Mouse (Mus musculus) layer of hippocampus, adult 2 months (tissue): ENCODE measurements at regions not wholly inside any gene's neighbourhood (a gene's known extent, or its start where the extent isn't known, plus 50 kb on each side); places are given as distances from the start of the nearest gene placed in this dataset.

ENCODE experiments used
- DNase-seq, 2 experiments: peaks; one replicate each; pipeline ENCODE4 v3.0.0; 2022; ENCODE audit warnings: low spot score in 2 of 2
- H3K27ac ChIP-seq: fragments of 200-600 bp; 2 replicates; pipeline ENCODE4 v1.8.1; 2022
- H3K4me3 ChIP-seq: fragments of 200-600 bp; 2 replicates; pipeline ENCODE4 v1.8.1; 2022; ENCODE audit warnings: mild to moderate bottlenecking
- CTCF ChIP-seq: fragments of 200-600 bp; conservative IDR thresholded peaks from 2 replicates; pipeline ENCODE4 v1.8.1; 2022; ENCODE audit warnings: antibody characterized with exemption, mild to moderate bottlenecking, moderate library complexity

DNA sequence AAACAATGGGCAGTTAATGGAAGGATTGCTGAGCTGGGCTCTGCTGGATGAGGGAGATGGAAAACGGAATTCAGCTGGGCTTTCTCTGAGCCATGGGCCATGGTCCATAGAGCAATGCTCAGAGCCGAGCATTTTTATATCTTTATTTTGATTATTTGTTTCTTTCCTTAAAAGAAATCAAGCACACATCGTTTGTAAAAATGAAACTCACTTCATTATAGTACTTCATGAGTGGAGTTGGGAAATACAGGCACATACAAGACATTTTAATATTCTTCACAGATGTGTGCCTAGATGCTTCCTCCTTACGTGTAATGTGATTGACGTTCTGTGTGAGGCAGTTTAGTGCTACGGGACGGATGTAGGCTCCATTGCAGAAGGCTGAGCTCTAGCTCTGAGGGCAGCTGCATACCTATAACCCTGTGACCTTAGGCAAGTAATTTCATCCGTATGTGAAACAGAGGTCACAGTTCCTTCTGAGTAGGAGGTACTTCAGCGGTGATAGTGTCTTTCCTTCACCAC lies 172.6 kb upstream of the Nr2f2 start:
- Histone ChIP-seq H3K4me3 (no peak overlapping the region), H3K27ac (no peak overlapping the region)
- no peak for DNase-seq
- no peak for TF ChIP-seq CTCF

- TF ChIP-seq CTCF: no peak
- no peak for DNase-seq
These were observed 169.5 kb upstream of the Nr2f2 start for GRCm38 (mm10) chr7:70536046-70536445.

DNA sequence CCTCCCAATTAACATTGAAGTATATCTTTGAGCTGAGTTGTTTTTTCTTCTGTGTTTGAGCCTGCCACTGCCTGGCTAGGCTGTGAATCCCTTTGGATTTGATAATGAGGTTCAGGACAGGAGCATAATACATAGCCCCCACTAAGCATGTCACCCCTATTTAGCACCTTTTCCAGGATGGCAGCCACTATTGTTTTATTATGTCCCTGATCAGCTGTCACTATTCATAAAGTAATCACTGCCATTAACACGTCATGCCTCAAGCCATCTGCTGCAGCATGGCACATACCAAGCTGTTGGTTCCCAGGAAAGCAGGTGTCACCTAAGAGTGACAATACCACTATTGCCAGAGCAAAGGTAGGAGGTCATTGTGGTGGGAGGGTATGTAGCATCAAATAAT lies 167.0 kb upstream of the Nr2f2 start:
- no peak for DNase-seq
- Histone ChIP-seq H3K27ac (no peak overlapping the region), H3K4me3 (no peak overlapping the region)
- no peak for TF ChIP-seq CTCF

More at GRCm38 (mm10) chr7:70536046-70536445, 169.5 kb upstream of the Nr2f2 start:
- no peak overlapping the region for H3K4me3 ChIP-seq
- H3K27ac ChIP-seq: no peak overlapping the region

GRCm38 (mm10) chr7:70527921-70528320 lies 161.4 kb upstream of the Nr2f2 start:
- no peak overlapping the region for H3K27ac ChIP-seq
- DNase-seq: no peak
- no peak overlapping the region for H3K4me3 ChIP-seq
- no peak for TF ChIP-seq CTCF

DNA sequence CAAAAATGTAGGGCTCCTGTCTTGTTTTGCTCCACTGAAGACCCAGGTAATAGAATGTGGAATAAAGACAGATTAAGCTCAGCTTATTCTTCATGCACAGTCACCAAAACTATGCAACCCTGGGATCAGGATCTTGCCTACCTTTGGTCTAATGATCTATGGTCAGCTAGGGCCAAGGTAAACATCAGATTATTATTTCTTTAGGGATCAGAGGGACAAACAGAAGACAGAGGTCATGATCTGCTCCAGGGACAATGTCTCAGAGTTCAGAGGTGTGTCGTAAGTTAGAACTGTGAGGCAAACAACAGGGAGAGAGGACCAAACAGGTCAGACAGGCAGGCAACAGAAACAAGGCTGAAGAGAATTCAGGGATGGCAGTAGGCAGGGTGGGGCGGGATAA lies 158.8 kb upstream of the Nr2f2 start:
- TF ChIP-seq CTCF: no peak

DNA sequence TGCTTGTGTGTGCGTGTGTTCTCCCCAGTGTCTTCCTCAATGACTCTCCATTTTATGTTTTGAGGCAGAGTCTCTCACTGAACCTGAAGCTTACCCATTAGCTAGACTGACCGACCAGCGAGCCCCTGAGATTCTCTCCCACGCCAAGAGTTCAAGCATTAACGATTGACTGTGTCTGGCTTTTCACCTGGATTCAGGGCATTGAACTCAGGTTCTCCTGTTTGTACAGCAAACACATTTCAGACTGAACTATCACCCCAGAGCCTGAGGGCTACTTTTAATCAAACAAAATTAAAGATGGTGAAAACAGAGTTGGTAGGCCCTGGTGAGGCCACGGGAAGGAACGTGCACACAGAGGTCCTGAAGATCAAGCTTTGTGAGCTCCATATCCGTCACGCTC lies 158.2 kb upstream of the Nr2f2 start:
- no peak overlapping the region for H3K27ac ChIP-seq
- no peak overlapping the region for H3K4me3 ChIP-seq
- DNase-seq: no peak
- no peak for TF ChIP-seq CTCF

More for the DNA sequence above, 158.8 kb upstream of the Nr2f2 start:
- H3K27ac ChIP-seq: no peak overlapping the region
- DNase-seq: no peak
- H3K4me3 ChIP-seq: no peak overlapping the region

GRCm38 (mm10) chr7:70524251-70524650 lies 157.7 kb upstream of the Nr2f2 start:
- H3K27ac ChIP-seq: no peak overlapping the region
- no peak for TF ChIP-seq CTCF
- no peak for DNase-seq
- no peak overlapping the region for H3K4me3 ChIP-seq

DNA sequence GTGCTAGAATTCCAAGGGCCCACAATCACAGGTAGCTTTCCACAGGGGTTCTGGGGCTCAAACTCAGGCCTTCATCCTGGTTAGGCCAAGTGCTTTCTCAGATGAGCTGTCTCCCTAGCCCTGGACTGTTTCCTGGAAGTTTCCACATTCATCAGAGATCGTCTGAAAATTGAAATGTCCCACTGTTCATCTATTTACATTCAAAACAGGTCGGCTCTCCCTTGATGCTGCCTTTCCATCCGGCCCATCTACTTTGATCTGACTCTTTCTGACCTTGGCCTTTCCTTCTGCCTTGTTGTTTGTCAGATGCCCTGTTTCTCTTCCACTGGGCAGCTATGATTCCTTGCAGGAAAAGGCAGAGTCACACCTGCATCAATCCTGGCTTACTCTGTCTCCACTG lies 150.2 kb upstream of the Nr2f2 start:
- TF ChIP-seq CTCF: no peak
- Histone ChIP-seq H3K4me3 (no peak overlapping the region), H3K27ac (no peak overlapping the region)
- no peak for DNase-seq

DNA sequence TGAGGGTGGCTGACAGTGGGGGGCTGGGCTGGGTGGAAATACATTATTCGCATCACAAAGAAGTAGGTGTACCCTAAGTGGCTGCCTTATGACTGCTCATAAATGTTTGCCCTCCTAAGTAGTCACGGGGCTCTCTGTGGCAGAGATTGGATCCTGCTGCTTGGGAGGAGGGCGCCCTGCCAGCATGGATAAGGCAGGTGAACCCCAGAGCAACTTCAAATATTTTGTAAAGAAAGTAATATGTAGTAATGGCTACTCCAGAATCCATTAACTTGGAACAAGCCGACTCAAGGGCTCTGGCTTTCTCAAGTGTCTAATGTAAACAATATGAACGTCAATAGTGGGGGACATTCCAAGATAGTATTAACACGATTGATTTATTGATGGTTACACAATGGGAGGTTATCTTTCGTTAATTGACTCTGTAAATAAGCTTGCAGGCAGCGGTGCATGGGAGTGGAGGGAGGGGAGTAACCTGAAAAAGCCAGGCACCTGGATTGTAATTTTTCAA lies 148.9 kb upstream of the Nr2f2 start:
- no peak overlapping the region for H3K27ac ChIP-seq
- no peak for TF ChIP-seq CTCF
- DNase-seq: no peak
- H3K4me3 ChIP-seq: no peak overlapping the region

- no peak for TF ChIP-seq CTCF
- H3K27ac ChIP-seq: no peak overlapping the region
- H3K4me3 ChIP-seq: no peak overlapping the region
- no peak for DNase-seq
These were observed 148.1 kb upstream of the Nr2f2 start for GRCm38 (mm10) chr7:70514666-70515065.

GRCm38 (mm10) chr7:70512354-70512753 lies 145.8 kb upstream of the Nr2f2 start:
- Histone ChIP-seq H3K4me3 (no peak overlapping the region), H3K27ac (no peak overlapping the region)
- DNase-seq: no peak
- no peak for TF ChIP-seq CTCF

- H3K27ac ChIP-seq: no peak overlapping the region
- TF ChIP-seq CTCF: no peak
These were observed 139.2 kb upstream of the Nr2f2 start for GRCm38 (mm10) chr7:70505671-70506181.

GRCm38 (mm10) chr7:70501821-70502220 lies 135.3 kb upstream of the Nr2f2 start:
- no peak for TF ChIP-seq CTCF
- DNase-seq: no peak
- H3K27ac ChIP-seq: no peak overlapping the region
- H3K4me3 ChIP-seq: no peak overlapping the region

More at GRCm38 (mm10) chr7:70505671-70506181, 139.2 kb upstream of the Nr2f2 start:
- no peak overlapping the region for H3K4me3 ChIP-seq
- DNase-seq: no peak

GRCm38 (mm10) chr7:70496541-70497154 lies 130.1 kb upstream of the Nr2f2 start:
- Histone ChIP-seq H3K4me3 (no peak overlapping the region), H3K27ac (no peak overlapping the region)
- DNase-seq: no peak
- TF ChIP-seq CTCF: no peak

DNA sequence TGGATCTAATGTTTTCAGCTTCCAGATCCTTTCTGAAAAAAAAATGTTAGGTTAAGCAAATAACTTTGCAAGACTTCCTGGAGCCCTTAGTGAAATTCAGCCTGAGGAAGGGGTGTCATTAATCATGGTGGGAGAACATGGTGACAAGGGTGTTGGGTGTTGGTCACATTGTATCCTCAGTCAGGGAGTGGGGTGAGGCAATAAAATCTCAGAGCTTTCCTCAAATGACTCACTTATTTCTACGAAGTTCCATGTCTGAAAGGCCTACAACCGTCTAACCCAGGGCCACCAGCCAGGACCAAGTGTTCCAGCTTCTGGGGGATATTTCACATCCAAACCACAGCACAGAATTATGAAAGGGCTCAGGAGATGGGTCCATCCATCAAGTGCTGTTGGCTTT lies 117.7 kb upstream of the Nr2f2 start:
- no peak for TF ChIP-seq CTCF
- Histone ChIP-seq H3K4me3 (no peak overlapping the region), H3K27ac (no peak overlapping the region)
- no peak for DNase-seq
